Mouse (Mus musculus): ENCODE measurements around the gene Ctps.

Gene Ctps

DNA sequence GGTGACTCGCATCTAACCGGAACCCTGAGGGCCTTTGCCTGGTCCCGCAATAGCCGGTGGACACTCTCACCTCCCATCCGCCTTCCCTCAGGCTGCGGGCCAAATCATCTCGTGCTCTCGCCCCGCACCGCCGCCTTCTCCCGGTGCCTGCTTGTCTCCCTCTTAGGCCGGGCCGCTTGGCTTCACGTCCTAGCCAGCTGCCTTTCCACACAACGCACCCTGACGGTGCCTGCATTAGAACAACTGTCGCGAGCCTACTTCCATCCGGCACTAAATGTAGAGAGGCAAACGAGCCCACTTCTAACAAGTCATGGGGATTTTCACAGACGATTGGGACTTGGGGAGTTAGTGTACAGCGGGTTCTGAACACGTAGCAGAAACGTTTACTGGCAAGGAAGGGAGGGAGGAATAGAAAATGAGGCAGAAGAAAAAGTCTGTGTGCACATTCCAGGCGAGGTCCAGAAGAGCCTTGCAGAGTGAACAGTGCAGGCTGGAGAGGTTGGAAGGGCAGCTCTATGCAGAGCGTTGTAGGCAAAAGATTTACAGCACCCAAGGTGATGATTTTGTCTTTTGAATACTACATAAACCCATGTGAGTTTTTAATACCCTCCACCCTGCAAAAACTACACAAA is 478 bp upstream of the Ctps start:
- no peak for DNase-seq (ENCODE audit: low spot score)

- DNase-seq (ENCODE audit: low spot score), result no peak
These were observed 1.1 kb downstream of the Ctps start for GRCm38 (mm10) chr4:120569025-120569424.

- no peak for DNase-seq (ENCODE audit: low spot score)
These were observed 2.1 kb downstream of the Ctps start for GRCm38 (mm10) chr4:120568005-120568404.

DNA sequence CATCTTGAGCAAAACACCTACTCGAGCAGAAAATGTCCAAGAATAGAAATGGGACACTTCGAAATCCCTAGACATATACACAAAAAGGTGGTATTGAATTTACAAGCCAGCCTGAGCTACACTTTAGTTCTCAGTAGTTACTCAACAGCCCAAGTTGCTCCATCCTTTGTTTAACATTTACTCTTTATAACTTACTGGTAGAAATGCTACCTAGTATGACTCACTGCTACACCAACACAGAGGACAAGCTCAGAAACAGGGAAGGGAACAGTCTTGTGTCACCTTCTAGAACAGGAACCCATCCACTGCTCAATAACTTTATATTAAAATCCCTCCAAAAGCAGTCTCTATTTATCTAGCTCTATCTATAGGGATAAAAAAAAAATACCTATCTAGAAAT is 4.3 kb downstream of the Ctps start:
- DNase-seq (ENCODE audit: low spot score), result no peak

GRCm38 (mm10) chr4:120556592-120556991 is 13.5 kb downstream of the Ctps start:
- no peak for DNase-seq (ENCODE audit: low spot score)

DNA sequence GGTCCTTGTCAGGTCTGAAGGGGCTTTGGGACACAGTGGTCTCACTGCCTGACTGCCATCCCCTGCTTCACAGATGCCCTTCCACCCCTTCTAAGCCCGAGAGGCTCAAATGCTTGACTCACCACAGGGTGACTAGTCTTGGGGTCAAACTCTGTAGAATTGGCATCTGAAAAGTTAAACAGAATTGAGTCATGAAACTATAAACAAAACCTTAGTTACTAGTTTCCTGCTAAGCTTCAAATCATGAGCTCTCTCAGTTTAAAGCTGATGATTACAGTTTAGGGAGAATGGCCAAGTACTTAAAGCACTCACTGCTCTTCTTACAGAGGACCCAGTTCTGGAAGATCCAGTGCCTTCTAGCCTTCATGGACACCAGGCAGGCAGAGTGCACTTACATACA is 25.2 kb downstream of the Ctps start:
- DNase-seq (ENCODE audit: low spot score), result no peak

- no peak for DNase-seq (ENCODE audit: low spot score)
These were observed 31.4 kb downstream of the Ctps start for GRCm38 (mm10) chr4:120538664-120539063.

DNA sequence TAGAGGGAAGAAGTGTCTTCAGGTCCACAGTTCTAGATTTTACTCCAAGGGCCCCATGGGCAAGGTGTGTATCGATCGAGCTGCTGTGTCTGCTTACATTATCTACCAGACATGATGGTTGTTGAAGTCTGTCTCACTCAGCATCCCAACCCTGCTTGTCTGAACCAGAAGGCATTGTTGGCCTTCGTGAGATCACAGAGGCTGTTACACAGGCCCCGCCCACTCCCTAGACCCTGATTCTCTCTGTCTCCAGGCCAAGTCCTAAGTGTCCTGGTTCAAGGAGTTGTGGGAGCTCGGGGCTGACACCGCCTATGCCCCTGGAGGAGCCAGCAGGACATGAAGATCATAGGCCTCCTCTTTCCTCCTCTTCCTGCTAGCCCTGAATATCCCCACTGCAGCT is 38.1 kb downstream of the Ctps start, which contains the start of gene Slfnl1:
Gene Slfnl1, plus strand, starts transcription at position 246 of the 400 bp plus-strand sequence.
- DNase-seq (ENCODE audit: low spot score), result no peak

DNA sequence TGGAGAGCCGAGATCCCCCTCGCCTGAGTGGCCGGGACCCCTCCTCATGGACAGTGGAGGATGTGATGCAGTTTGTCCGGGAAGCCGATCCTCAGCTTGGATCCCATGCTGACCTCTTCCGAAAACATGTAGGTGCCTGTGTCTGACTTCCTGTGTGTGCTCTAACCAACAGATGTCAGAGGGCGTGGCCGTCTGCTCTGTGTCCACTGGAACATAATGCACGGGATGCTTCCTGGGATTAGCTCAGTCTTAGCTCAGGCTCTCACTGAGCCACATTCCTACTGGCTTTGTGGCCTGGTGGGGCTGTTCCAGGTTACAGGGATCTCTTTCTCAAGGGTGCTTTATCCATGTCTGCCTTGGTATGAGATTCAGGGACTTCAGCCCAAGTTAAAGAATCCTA is 41.9 kb downstream of the Ctps start:
- DNase-seq (ENCODE audit: low spot score), result no peak

DNA sequence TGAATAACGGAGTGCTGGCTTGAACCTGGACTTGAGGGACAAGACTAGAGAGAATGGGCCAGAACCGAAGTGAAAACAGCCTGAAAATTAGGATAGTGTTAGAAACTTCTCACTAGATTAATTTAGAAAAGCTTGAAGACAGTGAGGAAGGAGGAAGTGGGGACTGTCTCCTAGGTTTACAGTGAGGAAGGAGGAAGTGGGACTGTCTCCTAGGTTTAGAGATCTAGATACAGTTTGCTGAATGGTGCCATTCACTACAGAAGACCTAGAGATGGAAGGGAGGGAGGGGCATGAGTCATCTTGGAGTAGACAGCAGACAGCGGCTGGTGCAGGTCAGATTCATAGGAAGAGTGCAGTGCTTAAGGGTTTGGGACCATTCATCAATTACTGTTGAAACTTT is 47.0 kb downstream of the Ctps start:
- DNase-seq (ENCODE audit: low spot score), result no peak

DNA sequence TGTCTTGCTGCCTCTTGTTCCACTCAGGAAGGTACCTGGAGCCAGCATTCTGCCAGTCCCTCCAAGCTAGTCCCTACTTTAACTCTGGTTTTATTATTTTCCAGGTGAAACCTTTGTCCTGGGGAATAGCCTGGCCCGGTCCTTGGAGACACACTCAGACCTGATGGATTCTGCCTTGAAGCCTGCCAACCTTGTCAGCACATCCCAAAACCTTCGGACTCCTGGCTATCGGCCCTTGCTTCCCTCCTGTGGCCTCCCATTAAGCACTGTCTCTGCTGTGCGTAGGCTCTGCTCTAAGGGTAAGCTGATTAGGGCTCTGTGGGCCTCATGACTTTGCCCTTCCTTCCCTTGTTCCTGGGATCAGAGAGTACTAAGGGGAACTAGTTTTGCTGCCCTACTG is 47.7 kb downstream of the Ctps start:
- no peak for DNase-seq (ENCODE audit: low spot score)

DNA sequence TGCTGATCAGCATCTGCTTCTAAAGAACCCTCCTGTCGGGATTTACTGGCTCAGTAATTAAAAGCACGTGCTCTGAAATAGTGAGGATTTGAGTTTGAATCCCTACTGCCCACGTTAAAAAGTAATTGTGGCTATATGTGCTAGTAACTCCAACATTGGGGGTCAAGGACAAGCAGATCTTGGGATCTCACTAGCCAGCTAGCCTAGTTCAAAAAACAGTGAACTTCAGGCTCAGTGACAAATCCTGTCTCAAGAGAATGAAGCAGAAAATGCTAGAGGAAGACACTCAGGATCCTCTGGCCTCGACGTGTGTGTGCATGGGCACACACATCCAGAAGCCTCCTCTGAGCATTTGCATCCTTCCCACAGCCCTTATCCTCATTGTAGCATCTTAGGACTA is 48.3 kb downstream of the Ctps start:
- no peak for DNase-seq (ENCODE audit: low spot score)

DNA sequence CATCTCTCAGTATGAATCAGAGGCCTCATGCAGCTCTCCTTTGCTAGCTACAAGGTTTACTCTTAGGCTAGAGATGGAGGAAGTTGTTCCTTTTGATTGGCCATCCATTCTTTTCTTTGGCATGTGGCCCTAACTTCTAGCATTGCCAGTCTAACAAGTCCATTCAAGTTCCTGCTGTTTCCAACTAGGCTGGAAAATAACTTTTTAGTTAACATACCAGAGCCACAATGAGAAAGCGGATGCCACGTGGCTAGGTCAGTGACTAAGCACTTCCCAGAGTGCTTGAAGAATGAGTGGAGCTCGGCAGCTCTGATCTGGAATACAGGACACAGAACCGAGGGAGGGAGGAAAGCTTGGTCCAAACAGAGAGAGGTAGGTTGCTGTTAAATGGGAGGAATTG is 52.7 kb downstream of the Ctps start:
- no peak for DNase-seq (ENCODE audit: low spot score)

DNA sequence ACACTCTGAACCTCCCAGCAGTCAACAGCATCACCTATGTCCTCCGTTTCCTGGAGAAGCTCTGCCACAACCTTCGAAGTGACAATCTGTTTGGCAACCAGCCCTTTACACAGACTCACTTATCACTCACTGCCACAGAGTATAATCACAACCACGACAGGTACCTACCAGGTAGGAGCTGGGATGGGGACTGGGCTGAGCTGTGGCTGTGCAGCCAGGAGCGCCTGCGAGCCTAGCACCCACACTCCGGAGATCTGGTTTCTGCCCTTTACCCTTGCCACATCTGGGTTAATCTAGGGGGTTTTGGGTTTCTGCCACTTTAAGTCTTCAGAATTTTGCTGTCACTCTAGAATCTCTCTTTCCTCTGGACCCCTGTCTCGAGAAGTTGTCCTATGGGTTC is 53.2 kb downstream of the Ctps start:
- no peak for DNase-seq (ENCODE audit: low spot score)

DNA sequence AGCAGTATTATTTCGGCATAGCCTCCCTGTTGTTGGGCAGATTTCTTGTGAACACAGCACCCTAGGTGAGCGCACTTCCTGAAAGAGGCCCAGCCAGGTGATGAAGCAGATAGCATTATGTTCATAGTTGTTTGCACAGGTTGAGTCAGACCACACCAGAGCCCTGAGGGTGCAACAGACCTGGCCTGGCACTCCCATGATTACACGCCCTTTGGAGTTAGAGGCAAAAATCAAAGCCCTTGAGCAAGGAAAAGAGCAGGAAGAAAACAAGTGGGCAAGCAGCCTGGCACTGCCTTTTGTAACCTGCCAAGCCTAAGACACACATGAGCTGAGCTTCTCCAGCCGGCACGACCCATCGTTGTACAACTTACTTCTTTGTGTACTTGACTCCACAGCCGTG is 53.6 kb downstream of the Ctps start:
- DNase-seq (ENCODE audit: low spot score), result no peak

- DNase-seq (ENCODE audit: low spot score), result no peak
These were observed 55.7 kb downstream of the Ctps start for GRCm38 (mm10) chr4:120514366-120514765.

- no peak for DNase-seq (ENCODE audit: low spot score)
These were observed 58.9 kb downstream of the Ctps start for GRCm38 (mm10) chr4:120511203-120511602.

DNA sequence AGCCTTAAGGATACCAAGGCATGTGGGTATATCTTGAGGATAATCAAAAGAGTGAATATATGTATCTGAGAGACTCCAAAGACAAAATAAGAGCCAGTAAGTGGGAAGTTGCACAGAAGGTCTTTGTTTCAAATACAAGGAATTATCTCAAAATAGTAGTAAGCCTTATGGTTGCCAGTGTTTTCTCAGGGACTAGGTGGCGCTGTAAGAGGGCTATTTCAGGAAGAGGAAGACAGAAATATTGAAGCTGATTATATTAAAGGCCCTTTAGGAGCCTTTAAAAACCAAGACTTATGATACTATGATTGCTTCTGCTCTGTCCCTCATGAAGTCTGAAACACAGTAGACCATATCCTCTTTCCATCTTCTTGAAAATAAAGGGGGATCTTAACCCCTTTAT is 63.1 kb downstream of the Ctps start:
- no peak for DNase-seq (ENCODE audit: low spot score)
